Mouse (Mus musculus): ENCODE measurements around the gene Sphk1. TPM values are rescaled to one million over a fixed set of nuclear protein-coding genes. Genes with fewer than 3 reads are reported as not detected.

The Sphk1 gene
- polyA plus RNA-seq, 1 experiment from 2014 or later, result 1.8 TPM

DNA sequence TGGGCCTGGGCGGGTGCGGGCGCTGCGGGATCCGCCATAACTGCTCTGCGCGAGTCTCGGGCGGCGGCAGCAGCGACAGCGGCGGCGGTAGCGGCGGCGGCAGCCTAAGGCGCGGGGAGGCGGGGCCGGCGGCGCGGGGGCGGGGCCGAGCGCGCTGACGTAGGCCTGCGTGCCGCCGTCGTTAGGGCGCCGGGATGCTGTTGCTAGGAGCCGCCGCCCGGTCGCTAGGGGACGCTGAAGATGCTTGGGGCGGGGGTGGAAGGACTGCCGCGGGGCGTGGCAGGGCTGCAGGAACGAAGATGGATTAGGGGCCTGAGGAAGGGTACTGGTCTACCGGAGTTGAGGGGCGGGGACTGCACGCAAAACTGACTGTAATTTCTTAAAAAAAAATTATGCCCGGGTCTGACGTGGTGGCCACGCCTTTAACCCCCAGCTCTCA is 50.7 kb downstream of the Sphk1 start, which contains the start of gene Ube2o:
Gene Ube2o (minus strand): TSS at position 72 of the 439 bp plus-strand sequence.
- H3K9me3 ChIP-seq, result no peaks in the 10 kb centered on the region
- H3K4me3 ChIP-seq (replicated peaks), result peak within 1 kb of the TSS; percentile 98
- 1% methylated on average over 44 of the region's 51 CpGs for WGBS
- no peaks in the 10 kb centered on the region for H3K27me3 ChIP-seq
- H3K36me3 ChIP-seq, result no peaks in the 10 kb centered on the region
- H3K9ac ChIP-seq (replicated peaks), result peak within 1 kb of the TSS; percentile 90
- peaks cover 27% of the 10 kb centered on the region for H3K4me1 ChIP-seq (replicated peaks)
- H3K27ac ChIP-seq, result peak within 1 kb of the TSS; percentile 90
- ATAC-seq (ENCODE audit: insufficient number of reproducible peaks, insufficient read depth, low FRiP score, low TSS enrichment, low read depth), result peak; percentile 78; the same call in 1 of the 2 replicates
- H3K4me2 ChIP-seq, result peak within 1 kb of the TSS; percentile 84

DNA sequence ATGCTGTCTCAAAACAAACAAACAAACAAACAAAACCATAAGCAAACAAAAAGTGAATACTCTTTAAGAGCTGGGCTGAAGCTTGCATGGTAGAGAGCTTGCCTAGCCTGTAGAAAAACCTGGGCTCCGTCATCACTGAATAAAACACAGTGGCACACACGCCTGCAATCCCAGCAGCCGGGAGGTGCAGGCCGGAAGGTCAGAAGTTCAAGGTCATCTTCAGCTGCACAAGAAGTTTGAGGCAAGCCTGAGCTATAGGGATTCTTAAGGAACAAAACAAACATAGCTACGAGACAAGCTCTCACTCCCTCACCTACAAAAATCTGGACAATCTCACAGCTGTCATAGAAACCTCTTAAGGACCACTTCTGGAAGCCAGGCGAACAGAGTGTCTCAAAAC is 55.0 kb downstream of the Sphk1 start:
- no peak for ATAC-seq (ENCODE audit: insufficient number of reproducible peaks, insufficient read depth, low FRiP score, low TSS enrichment, low read depth)
- no peaks in the 10 kb centered on the region for H3K9me3 ChIP-seq
- H3K9ac ChIP-seq (replicated peaks), result no peak overlapping the region
- no peak overlapping the region for H3K4me3 ChIP-seq (replicated peaks)
- peaks cover 18% of the 10 kb centered on the region for H3K27me3 ChIP-seq
- no peak overlapping the region for H3K27ac ChIP-seq
- no peak overlapping the region for H3K4me2 ChIP-seq
- WGBS, result 74% methylated on average over 6 of the region's 6 CpGs
- H3K36me3 ChIP-seq, result no peaks in the 10 kb centered on the region
- peaks cover 10% of the 10 kb centered on the region for H3K4me1 ChIP-seq (replicated peaks)

Other genes starting within 250 kb of the Sphk1 start
- 0.20 TPM in 1 of 2 replicates, not detected in the other for gene Galr2, start 250.0 kb upstream of the Sphk1 start, polyA plus RNA-seq (2016; fragmentation: Nextera tagmentation; extraction: Ambion mirVana)
- 77.6 and 82.8 TPM in 2 replicates for gene Exoc7, start 223.7 kb upstream of the Sphk1 start, polyA plus RNA-seq (2016; fragmentation: Nextera tagmentation; extraction: Ambion mirVana)
- 0.18 TPM in 2 replicates for gene Foxj1, start 195.5 kb upstream of the Sphk1 start, polyA plus RNA-seq (2016; fragmentation: Nextera tagmentation; extraction: Ambion mirVana)
- 25.2 and 26.7 TPM in 2 replicates for gene Rnf157, start 117.9 kb upstream of the Sphk1 start, polyA plus RNA-seq (2016; fragmentation: Nextera tagmentation; extraction: Ambion mirVana)
- 36.6 and 48.4 TPM in 2 replicates for gene Ubald2, start 96.8 kb upstream of the Sphk1 start, polyA plus RNA-seq (2016; fragmentation: Nextera tagmentation; extraction: Ambion mirVana)
- gene Qrich2, start 64.7 kb upstream of the Sphk1 start, polyA plus RNA-seq (2016; fragmentation: Nextera tagmentation; extraction: Ambion mirVana), result 0.35 TPM in 2 replicates
- gene Prpsap1, start 36.7 kb upstream of the Sphk1 start, polyA plus RNA-seq (2016; fragmentation: Nextera tagmentation; extraction: Ambion mirVana), result 186 and 199 TPM in 2 replicates
- gene Ube2o, start 50.5 kb downstream of the Sphk1 start, polyA plus RNA-seq (2016; fragmentation: Nextera tagmentation; extraction: Ambion mirVana), result 14.8 and 21.7 TPM in 2 replicates
- gene Aanat, start 55.5 kb downstream of the Sphk1 start, polyA plus RNA-seq (2016; fragmentation: Nextera tagmentation; extraction: Ambion mirVana), result not detected in 2 replicates
- gene Rhbdf2, start 96.1 kb downstream of the Sphk1 start, polyA plus RNA-seq (2016; fragmentation: Nextera tagmentation; extraction: Ambion mirVana), result 4.1 and 5.1 TPM in 2 replicates
- gene Prcd, start 122.6 kb downstream of the Sphk1 start, polyA plus RNA-seq (2016; fragmentation: Nextera tagmentation; extraction: Ambion mirVana), result 0.45 and 0.63 TPM in 2 replicates
- gene Cygb, start 123.4 kb downstream of the Sphk1 start, polyA plus RNA-seq (2016; fragmentation: Nextera tagmentation; extraction: Ambion mirVana), result 3.1 and 3.6 TPM in 2 replicates
- gene St6galnac1, start 244.6 kb downstream of the Sphk1 start, polyA plus RNA-seq (2016; fragmentation: Nextera tagmentation; extraction: Ambion mirVana), result not detected in 2 replicates